Mouse (Mus musculus) limb, embryonic 11.5 days (tissue): ENCODE data around the gene Rgma. TPM values are rescaled to one million over a fixed set of nuclear protein-coding genes. Genes with fewer than 3 reads are reported as not detected.

ENCODE experiments used
- ATAC-seq: fragments of 200-750 bp; cut with Nextera tagmentation; 2 replicates; pipeline ENCODE4 v1.8.0; 2017; ENCODE audit warnings: low read depth; ENCODE audit not compliant: insufficient number of reproducible peaks, low FRiP score, low TSS enrichment
- DNase-seq: peaks from one replicate; pipeline ENCODE4 v3.0.0-alpha.2; 2015; ENCODE audit warnings: low spot score
- H3K27ac ChIP-seq: fragments of 300-500 bp; sonication (generic); replicated peaks from 2 replicates; pipeline ENCODE4 v1.5.1; 2014; ENCODE audit warnings: low read depth, mild to moderate bottlenecking, low read length
- H3K27me3 ChIP-seq: fragments of 300-500 bp; sonication (generic); 2 replicates; pipeline ENCODE4 v1.6.1; 2014; ENCODE audit warnings: mild to moderate bottlenecking, low read length, mixed read lengths; ENCODE audit not compliant: control insufficient read depth, insufficient read depth
- H3K36me3 ChIP-seq: fragments of 300-500 bp; sonication (generic); 2 replicates; pipeline ENCODE4 v1.6.1; 2014; ENCODE audit warnings: mild to moderate bottlenecking, low read length, moderate library complexity, mixed read lengths; ENCODE audit not compliant: control insufficient read depth, insufficient read depth
- H3K4me1 ChIP-seq: fragments of 300-500 bp; sonication (generic); 2 replicates; pipeline ENCODE4 v1.6.1; 2014; ENCODE audit warnings: low read length, mixed read lengths; ENCODE audit not compliant: control insufficient read depth, insufficient read depth
- H3K4me2 ChIP-seq: fragments of 300-500 bp; sonication (generic); 2 replicates; pipeline ENCODE4 v1.6.1; 2014; ENCODE audit warnings: low read depth, mild to moderate bottlenecking, moderate library complexity; ENCODE audit not compliant: severe bottlenecking
- H3K4me3 ChIP-seq: fragments of 300-500 bp; sonication (generic); 2 replicates; pipeline ENCODE4 v1.5.1; 2014; ENCODE audit warnings: low read depth, low read length
- H3K9ac ChIP-seq: fragments of 300-500 bp; sonication (generic); 2 replicates; pipeline ENCODE4 v1.6.1; 2014; ENCODE audit warnings: mild to moderate bottlenecking, low read length
- H3K9me3 ChIP-seq: fragments of 300-500 bp; sonication (generic); 2 replicates; pipeline ENCODE4 v1.6.1; 2016; ENCODE audit warnings: low read length; ENCODE audit not compliant: control insufficient read depth
- WGBS: fragments of 180-500 bp; shearing (Covaris S2); extraction: QIAGEN DNeasy Blood & Tissue Kit; methylation state at CpG from one replicate; pipeline ENCODE4 v1.1.7; 2014; 5-methylcytosine and 5-hydroxymethylcytosine counted together
- polyA plus RNA-seq: library from polyadenylated mRNA; unstranded; fragments of >200 nt; fragmentation: Nextera tagmentation; extraction: Ambion mirVana; gene quantifications from 2 replicates; pipeline ENCODE4 v1.2.1, GENCODE M21; 2014

The Rgma gene
- polyA plus RNA-seq, 1 experiment from 2014 or later = 27.1 TPM

GRCm38 (mm10) chr7:73356901-73357300, 18.4 kb upstream of the Rgma start:
- no peaks in the 10 kb centered on the region for H3K36me3 ChIP-seq
- H3K27ac ChIP-seq = no peak overlapping the region
- no peak for ATAC-seq
- no peaks in the 10 kb centered on the region for H3K4me1 ChIP-seq
- no peak overlapping the region for H3K9ac ChIP-seq
- H3K9me3 ChIP-seq = no peaks in the 10 kb centered on the region
- no peak overlapping the region for H3K4me3 ChIP-seq
- no peaks in the 10 kb centered on the region for H3K27me3 ChIP-seq
- DNase-seq = no peak
- H3K4me2 ChIP-seq = no peak overlapping the region
- 92% methylated on average over 5 of the region's 5 CpGs for WGBS

- Histone ChIP-seq H3K9ac (no peak overlapping the region), H3K27me3 (no peaks in the 10 kb centered on the region), H3K4me3 (no peak overlapping the region), H3K9me3 (no peaks in the 10 kb centered on the region), H3K36me3 (no peaks in the 10 kb centered on the region), H3K4me1 (no peaks in the 10 kb centered on the region), H3K4me2 (no peak overlapping the region), H3K27ac (no peak overlapping the region)
- ATAC-seq = no peak
- 94% methylated on average over 2 of the region's 2 CpGs for WGBS
- no peak for DNase-seq
Measured at GRCm38 (mm10) chr7:73357626-73358025, 17.7 kb upstream of the Rgma start.

GRCm38 (mm10) chr7:73365511-73365910, 9.8 kb upstream of the Rgma start:
- Histone ChIP-seq H3K27ac (no peak overlapping the region), H3K4me1 (no peaks in the 10 kb centered on the region), H3K4me3 (no peak overlapping the region), H3K36me3 (no peaks in the 10 kb centered on the region), H3K27me3 (0 out of 2 replicates have a peak, but pooled peaks cover under 1% of the 10 kb centered on the region), H3K9ac (no peak overlapping the region), H3K4me2 (no peak overlapping the region), H3K9me3 (no peaks in the 10 kb centered on the region)
- no peak for ATAC-seq
- DNase-seq = no peak
- 75% methylated on average over 4 of the region's 4 CpGs for WGBS

- Histone ChIP-seq H3K36me3 (no peaks in the 10 kb centered on the region), H3K27ac (no peak overlapping the region), H3K9me3 (no peaks in the 10 kb centered on the region), H3K4me1 (no peaks in the 10 kb centered on the region), H3K9ac (no peak overlapping the region), H3K4me3 (no peak overlapping the region), H3K27me3 (0 out of 2 replicates have a peak, but pooled peaks cover 3% of the 10 kb centered on the region), H3K4me2 (no peak overlapping the region)
- no peak for ATAC-seq
- WGBS = 70% methylated on average over 7 of the region's 7 CpGs
- DNase-seq = peak; percentile 23
Measured at GRCm38 (mm10) chr7:73365965-73366364, 9.3 kb upstream of the Rgma start.

GRCm38 (mm10) chr7:73367681-73368464, 7.4 kb upstream of the Rgma start:
- Histone ChIP-seq H3K27ac (no peak overlapping the region), H3K27me3 (peaks cover 18% of the 10 kb centered on the region), H3K9ac (no peak overlapping the region), H3K9me3 (no peaks in the 10 kb centered on the region), H3K36me3 (no peaks in the 10 kb centered on the region), H3K4me3 (no peak overlapping the region), H3K4me2 (no peak overlapping the region), H3K4me1 (0 out of 2 replicates have a peak, but pooled peaks cover 6% of the 10 kb centered on the region)
- ATAC-seq (no peak), DNase-seq (no peak)
- 91% methylated on average over 10 of the region's 10 CpGs for whole genome bisulfite sequencing

GRCm38 (mm10) chr7:73369992-73370391, 5.3 kb upstream of the Rgma start:
- H3K4me2 ChIP-seq = no peak overlapping the region
- no peaks in the 10 kb centered on the region for H3K9me3 ChIP-seq
- H3K4me3 ChIP-seq = no peak overlapping the region
- WGBS = 85% methylated on average over 4 of the region's 4 CpGs
- DNase-seq (no peak), ATAC-seq (no peak)
- H3K27me3 ChIP-seq = peaks cover 37% of the 10 kb centered on the region
- H3K36me3 ChIP-seq = no peaks in the 10 kb centered on the region
- no peak overlapping the region for H3K27ac ChIP-seq
- no peak overlapping the region for H3K9ac ChIP-seq
- 0 out of 2 replicates have a peak, but pooled peaks cover 11% of the 10 kb centered on the region for H3K4me1 ChIP-seq

GRCm38 (mm10) chr7:73371587-73372321, 3.6 kb upstream of the Rgma start:
- DNase-seq = peak; percentile 25
- H3K36me3 ChIP-seq = no peaks in the 10 kb centered on the region
- H3K9me3 ChIP-seq = no peaks in the 10 kb centered on the region
- peak overlapping the region; percentile 48; the same call in 1 of the 2 replicates for H3K4me2 ChIP-seq
- no peak for ATAC-seq
- H3K4me3 ChIP-seq = peak overlapping the region; percentile 24
- H3K9ac ChIP-seq = no peak overlapping the region
- peaks cover 37% of the 10 kb centered on the region for H3K27me3 ChIP-seq
- 0 out of 2 replicates have a peak, but pooled peaks cover 14% of the 10 kb centered on the region for H3K4me1 ChIP-seq
- H3K27ac ChIP-seq = no peak overlapping the region
- WGBS = 34% methylated on average over 10 of the region's 10 CpGs

GRCm38 (mm10) chr7:73372352-73372970, 2.8 kb upstream of the Rgma start:
- 0 out of 2 replicates have a peak, but pooled peaks cover 14% of the 10 kb centered on the region for H3K4me1 ChIP-seq
- H3K4me2 ChIP-seq = peak overlapping the region; percentile 48
- ATAC-seq (no peak), DNase-seq (peak; percentile 48)
- H3K9ac ChIP-seq = no peak overlapping the region
- no peak overlapping the region for H3K27ac ChIP-seq
- peak overlapping the region; percentile 24 for H3K4me3 ChIP-seq
- H3K9me3 ChIP-seq = no peaks in the 10 kb centered on the region
- 1% methylated on average over 29 of the region's 29 CpGs for WGBS
- H3K27me3 ChIP-seq = peaks cover 39% of the 10 kb centered on the region
- H3K36me3 ChIP-seq = no peaks in the 10 kb centered on the region
